Mouse (Mus musculus): ENCODE measurements around the gene Prdx5. TPM values are rescaled to one million over a fixed set of nuclear protein-coding genes. Genes with fewer than 3 reads are reported as not detected.

The Prdx5 gene
- polyA plus RNA-seq, 1 experiment = 276 TPM

GRCm38 (mm10) chr19:6919876-6920740, 10.2 kb upstream of the Prdx5 start:
- TF ChIP-seq REST (IDR thresholded peaks at IDR 0.05; ENCODE audit: insufficient read depth, insufficient read length) = no peak
- TF ChIP-seq SRF (IDR thresholded peaks at IDR 0.05; ENCODE audit: control insufficient read depth, insufficient read length, low read depth) = no peak
- no peak for TF ChIP-seq TCF12 (IDR thresholded peaks at IDR 0.05; ENCODE audit: insufficient read depth, poor library complexity, severe bottlenecking)
- no peak for TF ChIP-seq POLR2AphosphoS2 (IDR thresholded peaks at IDR 0.05; ENCODE audit: insufficient read length, low read depth)
- no peak for TF ChIP-seq CEBPB (IDR thresholded peaks at IDR 0.05; ENCODE audit: insufficient read depth, poor library complexity, severe bottlenecking)
- no peak for TF ChIP-seq E2F4 (IDR thresholded peaks at IDR 0.05; ENCODE audit: insufficient read depth)
- no peak for TF ChIP-seq MYOD1 (IDR thresholded peaks at IDR 0.05; ENCODE audit: control insufficient read depth in 1 of 3, insufficient read length in 2 of 3, low read depth in 2 of 3)
- TF ChIP-seq POLR2A (IDR thresholded peaks at IDR 0.05; ENCODE audit: insufficient read length, low read depth) = no peak
- no peak for TF ChIP-seq USF1 (IDR thresholded peaks at IDR 0.05; ENCODE audit: low read depth)
- no peak for TF ChIP-seq TCF3 (IDR thresholded peaks at IDR 0.05; ENCODE audit: insufficient read length, low read depth)
- Histone ChIP-seq H3K79me2 (ENCODE audit: control insufficient read depth, insufficient read depth) (peaks cover 23% of the 10 kb centered on the region), H3ac (ENCODE audit: control insufficient read depth, insufficient read length) (peak overlapping the region; percentile 78), H3K27me3 (ENCODE audit: control insufficient read depth, insufficient read depth, insufficient read length) (no peaks in the 10 kb centered on the region), H3K36me3 (ENCODE audit: control insufficient read depth, insufficient read depth) (no peaks in the 10 kb centered on the region), H3K4me3 (peak overlapping the region; percentile 56), H3K4me2 (ENCODE audit: low read depth) (peak overlapping the region; percentile 88)

GRCm38 (mm10) chr19:6919431-6919830, 9.5 kb upstream of the Prdx5 start:
- H3ac ChIP-seq (ENCODE audit: control insufficient read depth, insufficient read length) = no peak overlapping the region
- H3K79me2 ChIP-seq (ENCODE audit: control insufficient read depth, insufficient read depth) = peaks cover 23% of the 10 kb centered on the region
- H3K27me3 ChIP-seq (ENCODE audit: control insufficient read depth, insufficient read depth, insufficient read length) = no peaks in the 10 kb centered on the region
- H3K36me3 ChIP-seq (ENCODE audit: control insufficient read depth, insufficient read depth) = no peaks in the 10 kb centered on the region
- H3K4me3 ChIP-seq = peak overlapping the region; percentile 56
- H3K4me2 ChIP-seq (ENCODE audit: low read depth) = peak overlapping the region; percentile 88
- TF ChIP-seq E2F4 (IDR thresholded peaks at IDR 0.05; ENCODE audit: insufficient read depth) (no peak), USF1 (IDR thresholded peaks at IDR 0.05; ENCODE audit: low read depth) (no peak)

GRCm38 (mm10) chr19:6918321-6918720, 8.4 kb upstream of the Prdx5 start:
- peaks cover 23% of the 10 kb centered on the region for H3K79me2 ChIP-seq (ENCODE audit: control insufficient read depth, insufficient read depth)
- H3ac ChIP-seq (ENCODE audit: control insufficient read depth, insufficient read length) = no peak overlapping the region
- no peak overlapping the region for H3K4me3 ChIP-seq
- TF ChIP-seq E2F4 (IDR thresholded peaks at IDR 0.05; ENCODE audit: insufficient read depth) (no peak), TCF3 (IDR thresholded peaks at IDR 0.05; ENCODE audit: insufficient read length, low read depth) (no peak), POLR2A (IDR thresholded peaks at IDR 0.05; ENCODE audit: insufficient read length, low read depth) (no peak), MYOG (IDR thresholded peaks at IDR 0.05; ENCODE audit: control insufficient read depth in 1 of 3, insufficient read depth in 1 of 3, insufficient read length in 2 of 3, low read depth in 2 of 3) (no peak), REST (IDR thresholded peaks at IDR 0.05; ENCODE audit: insufficient read depth, insufficient read length) (no peak), TCF12 (IDR thresholded peaks at IDR 0.05; ENCODE audit: insufficient read depth, poor library complexity, severe bottlenecking) (no peak), MAX (IDR thresholded peaks at IDR 0.05; ENCODE audit: low read depth) (no peak), CEBPB (IDR thresholded peaks at IDR 0.05; ENCODE audit: insufficient read depth, poor library complexity, severe bottlenecking) (no peak), MYOD1 (IDR thresholded peaks at IDR 0.05; ENCODE audit: control insufficient read depth in 1 of 3, insufficient read length in 2 of 3, low read depth in 2 of 3) (no peak), SRF (IDR thresholded peaks at IDR 0.05; ENCODE audit: control insufficient read depth, insufficient read length, low read depth) (no peak), USF1 (IDR thresholded peaks at IDR 0.05; ENCODE audit: low read depth) (no peak), POLR2AphosphoS2 (IDR thresholded peaks at IDR 0.05; ENCODE audit: insufficient read length, low read depth) (no peak)
- H3K27me3 ChIP-seq (ENCODE audit: control insufficient read depth, insufficient read depth, insufficient read length) = no peaks in the 10 kb centered on the region
- H3K4me2 ChIP-seq (ENCODE audit: low read depth) = no peak overlapping the region
- H3K36me3 ChIP-seq (ENCODE audit: control insufficient read depth, insufficient read depth) = peaks cover 3% of the 10 kb centered on the region

GRCm38 (mm10) chr19:6916496-6916895, 6.6 kb upstream of the Prdx5 start:
- Histone ChIP-seq H3K4me3 (no peak overlapping the region), H3K27me3 (ENCODE audit: control insufficient read depth, insufficient read depth, insufficient read length) (no peaks in the 10 kb centered on the region), H3K36me3 (ENCODE audit: control insufficient read depth, insufficient read depth) (peaks cover 11% of the 10 kb centered on the region), H3ac (ENCODE audit: control insufficient read depth, insufficient read length) (no peak overlapping the region), H3K79me2 (ENCODE audit: control insufficient read depth, insufficient read depth) (peaks cover 23% of the 10 kb centered on the region), H3K4me2 (ENCODE audit: low read depth) (no peak overlapping the region)
- TF ChIP-seq REST (IDR thresholded peaks at IDR 0.05; ENCODE audit: insufficient read depth, insufficient read length) (no peak), MYOD1 (IDR thresholded peaks at IDR 0.05; ENCODE audit: control insufficient read depth in 1 of 3, insufficient read length in 2 of 3, low read depth in 2 of 3) (no peak), POLR2A (IDR thresholded peaks at IDR 0.05; ENCODE audit: insufficient read length, low read depth) (no peak), SRF (IDR thresholded peaks at IDR 0.05; ENCODE audit: control insufficient read depth, insufficient read length, low read depth) (no peak), POLR2AphosphoS2 (IDR thresholded peaks at IDR 0.05; ENCODE audit: insufficient read length, low read depth) (no peak), TCF12 (IDR thresholded peaks at IDR 0.05; ENCODE audit: insufficient read depth, poor library complexity, severe bottlenecking) (no peak), MAX (IDR thresholded peaks at IDR 0.05; ENCODE audit: low read depth) (no peak), CEBPB (IDR thresholded peaks at IDR 0.05; ENCODE audit: insufficient read depth, poor library complexity, severe bottlenecking) (no peak), MYOG (IDR thresholded peaks at IDR 0.05; ENCODE audit: control insufficient read depth in 1 of 3, insufficient read depth in 1 of 3, insufficient read length in 2 of 3, low read depth in 2 of 3) (no peak), TCF3 (IDR thresholded peaks at IDR 0.05; ENCODE audit: insufficient read length, low read depth) (no peak), USF1 (IDR thresholded peaks at IDR 0.05; ENCODE audit: low read depth) (no peak), E2F4 (IDR thresholded peaks at IDR 0.05; ENCODE audit: insufficient read depth) (no peak)

All from myocyte (in vitro differentiated cells).